Mouse (Mus musculus) left cerebral cortex, adult 18-20 months (tissue): ENCODE results near the gene Ero1lb. TPM values are rescaled to one million over a fixed set of nuclear protein-coding genes. Genes with fewer than 3 reads are reported as not detected.
"Not testable (repeated sequence)": the region's sequence is repeated elsewhere in the genome, so short reads cannot be mapped to it uniquely, and the experiment has no call there.

Source experiments
- DNase-seq, 2 experiments: peaks; one replicate each; pipeline ENCODE4 v3.0.0; 2021 to 2022; ENCODE audit warnings: low spot score in 2 of 2, mixed read lengths in 1 of 2
- total RNA-seq, 2 experiments: library from RNA; stranded (reverse); gene quantifications; 2 replicates each; pipeline ENCODE4 v1.2.3; 2021

The Ero1lb gene
- total RNA-seq, 2 experiments from 2014 or later = 14.1 to 17.0 TPM

DNA sequence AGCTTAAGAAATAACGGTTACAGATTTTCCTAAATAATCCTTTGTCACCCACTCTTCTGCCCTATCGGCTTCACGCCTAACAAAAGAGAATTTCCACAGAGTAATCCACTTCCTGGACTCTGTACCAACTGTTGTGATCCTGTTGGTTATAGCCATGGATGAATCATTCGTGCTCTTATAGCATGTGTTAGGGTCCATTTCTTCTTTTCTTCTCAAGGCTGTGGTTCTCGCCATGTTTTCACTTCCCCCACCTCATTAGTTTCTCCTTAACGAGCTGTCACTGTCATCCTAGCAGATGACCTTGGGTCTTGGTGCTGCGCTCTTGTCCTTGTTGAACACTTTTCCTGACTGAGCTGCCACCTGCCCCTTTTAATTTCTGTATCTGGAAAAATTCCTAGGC is 4.1 kb downstream of the Ero1lb start:
- DNase-seq = no peak

DNA sequence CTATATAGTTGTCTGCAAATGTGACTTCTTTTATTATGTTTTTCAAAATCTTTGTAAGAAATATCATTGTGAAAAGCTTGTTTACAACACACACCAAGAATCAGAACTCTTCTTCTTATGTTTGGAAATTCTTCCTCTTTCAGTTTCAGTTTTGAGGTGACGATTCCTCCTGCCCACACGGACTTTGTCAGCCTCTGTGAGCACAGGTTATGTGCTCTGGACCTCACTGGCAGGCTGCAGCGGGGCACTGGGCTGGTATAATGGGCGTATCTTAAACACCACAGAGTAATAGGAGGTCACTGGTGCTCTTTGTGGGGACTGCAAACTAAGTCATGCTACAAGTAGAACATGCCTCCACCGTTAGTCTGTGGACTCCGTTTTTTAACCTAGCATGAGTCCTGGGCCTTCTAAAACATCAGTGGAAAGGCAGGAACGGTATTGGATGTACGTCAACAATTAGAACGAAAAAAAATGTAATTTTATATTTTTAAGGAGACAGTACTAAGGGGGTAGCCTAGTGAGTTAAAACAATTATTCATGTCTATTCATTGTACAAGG is 9.4 kb downstream of the Ero1lb start:
- DNase-seq = no peak

DNA sequence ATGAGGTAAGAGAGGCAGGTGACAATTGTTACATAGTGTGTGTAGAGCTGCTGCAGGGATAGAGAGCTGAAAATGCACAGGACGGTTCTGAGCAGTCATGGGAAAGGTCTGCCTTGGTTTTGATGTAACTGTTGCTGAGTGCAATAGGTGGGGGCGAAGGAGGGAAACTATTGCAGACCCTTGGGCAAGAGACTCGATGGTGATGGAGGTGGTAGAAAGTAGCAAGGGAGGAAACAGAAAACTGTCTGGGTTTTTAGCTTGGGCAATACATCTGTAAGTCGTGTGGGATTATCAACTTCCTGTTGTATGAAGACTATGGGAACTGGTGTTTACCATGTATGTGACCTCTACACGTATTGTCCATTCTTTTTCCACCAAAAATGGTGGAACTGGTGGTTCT is 12.5 kb downstream of the Ero1lb start:
- no peak for DNase-seq

DNA sequence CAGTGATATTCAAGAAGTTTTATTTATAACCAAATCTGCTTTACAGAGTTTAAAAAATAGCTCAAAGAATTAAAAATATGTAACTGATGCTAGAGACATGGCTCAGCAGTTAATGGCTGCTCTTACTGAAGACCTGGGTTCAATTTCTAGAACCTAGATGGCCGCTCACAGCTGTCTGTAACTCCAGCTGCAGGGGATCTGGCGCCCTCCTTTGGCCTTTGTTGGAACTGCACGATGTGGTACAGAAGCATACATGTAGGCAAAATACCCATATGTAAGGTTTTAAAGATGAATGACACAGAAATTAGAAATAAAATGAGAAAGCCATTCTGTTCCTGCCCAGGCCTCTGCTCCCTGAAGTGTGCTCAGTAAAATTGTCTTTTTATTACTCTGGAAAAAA is 23.3 kb downstream of the Ero1lb start:
- peak; percentile 32 to 56 for DNase-seq

DNA sequence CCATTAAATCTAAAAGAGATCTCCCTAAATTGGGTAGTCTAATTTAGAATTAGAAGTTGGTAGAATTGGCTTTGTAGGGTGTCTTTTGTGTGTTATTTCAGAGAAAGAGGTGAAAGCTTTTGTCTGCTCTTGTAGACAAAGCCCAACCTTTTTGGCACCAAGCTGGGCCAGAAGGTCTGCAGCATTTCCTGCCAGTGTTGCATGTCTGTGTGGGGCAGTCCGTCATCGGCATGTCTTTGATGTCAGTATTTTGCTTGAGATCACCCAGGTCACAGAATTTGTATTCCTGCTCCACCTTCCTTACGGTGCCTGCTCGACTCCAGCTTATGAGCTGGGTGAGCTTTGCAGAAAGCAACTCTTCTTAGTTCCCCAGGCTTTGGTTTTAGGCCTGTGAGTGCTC is 31.4 kb downstream of the Ero1lb start:
- DNase-seq = not testable (repeated sequence)

DNA sequence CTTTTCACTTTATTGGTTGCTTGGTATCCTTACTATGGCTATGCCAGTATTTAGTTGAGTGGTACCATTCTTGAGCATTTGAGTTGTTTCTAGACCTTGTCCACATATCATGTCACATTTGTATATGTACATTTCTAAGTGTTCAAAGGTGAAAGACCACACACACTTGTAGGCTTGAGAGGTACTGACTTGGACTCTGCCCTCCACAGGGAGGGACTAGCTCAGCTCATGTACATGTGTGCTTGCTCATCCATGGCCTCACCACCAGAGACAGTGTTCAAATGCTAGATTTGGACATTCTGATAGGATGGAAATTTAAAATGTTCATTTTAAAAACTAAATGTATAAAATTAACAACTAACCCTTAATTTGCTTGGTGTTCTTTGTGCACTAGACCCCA is 44.5 kb downstream of the Ero1lb start:
- not testable (repeated sequence) for DNase-seq

DNA sequence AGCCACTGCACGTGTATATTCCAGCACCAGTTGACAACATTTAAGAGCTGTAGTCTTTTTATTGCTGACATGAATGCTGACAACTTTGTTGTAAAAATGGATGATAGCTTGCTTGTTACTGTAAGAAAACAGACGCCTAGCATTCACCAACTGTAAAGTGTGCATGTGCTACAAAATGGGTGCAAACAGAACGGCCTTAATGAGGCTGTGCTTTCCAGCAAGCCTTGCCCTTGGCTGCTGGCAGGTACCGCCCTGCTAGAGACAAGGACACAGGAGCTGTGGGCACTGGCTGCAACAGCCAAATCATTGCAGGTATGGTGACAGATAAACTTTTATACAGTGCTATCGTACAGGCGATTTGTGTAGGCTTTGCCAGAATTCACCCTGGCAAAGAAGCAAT is 48.4 kb downstream of the Ero1lb start:
- not testable (repeated sequence) for DNase-seq

DNA sequence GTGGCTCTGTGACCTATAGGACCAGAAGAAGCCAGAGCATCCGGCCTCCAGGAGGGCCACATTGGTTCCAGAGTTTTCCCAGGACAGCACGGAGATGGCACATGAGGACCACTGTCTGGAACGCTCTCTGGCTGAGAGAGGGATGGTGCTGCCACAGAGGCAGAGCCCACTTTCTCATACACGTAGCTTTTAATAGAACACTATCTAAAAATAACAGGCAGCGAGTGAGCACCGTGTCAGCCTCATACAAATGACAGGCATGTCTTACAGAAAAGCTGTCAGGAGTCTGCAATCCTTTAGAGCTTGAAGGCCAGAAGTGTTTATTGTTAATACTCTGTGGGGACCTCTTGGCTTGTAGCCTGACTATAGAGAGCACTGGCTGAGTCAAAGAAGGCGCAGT is 48.9 kb downstream of the Ero1lb start:
- DNase-seq = not testable (repeated sequence)

DNA sequence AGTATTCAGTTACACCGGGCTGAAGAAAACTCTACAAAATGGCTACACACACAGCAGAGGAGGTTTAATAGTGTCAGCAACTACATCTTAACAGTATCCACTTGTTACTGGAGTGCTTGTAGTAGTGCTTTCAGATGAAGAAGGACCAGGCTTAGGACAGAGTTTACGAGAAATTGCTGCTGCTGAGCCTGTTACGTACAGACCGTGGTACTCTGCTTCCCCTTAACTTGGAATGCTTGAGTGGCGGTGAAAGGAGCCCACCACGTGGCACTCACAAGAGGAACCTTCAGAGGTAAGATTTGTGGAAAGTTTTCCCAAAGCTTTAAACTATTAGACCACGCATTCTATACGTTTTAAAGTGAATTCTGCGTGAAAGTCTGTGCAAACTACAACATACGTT is 49.3 kb downstream of the Ero1lb start:
- not testable (repeated sequence) for DNase-seq

DNA sequence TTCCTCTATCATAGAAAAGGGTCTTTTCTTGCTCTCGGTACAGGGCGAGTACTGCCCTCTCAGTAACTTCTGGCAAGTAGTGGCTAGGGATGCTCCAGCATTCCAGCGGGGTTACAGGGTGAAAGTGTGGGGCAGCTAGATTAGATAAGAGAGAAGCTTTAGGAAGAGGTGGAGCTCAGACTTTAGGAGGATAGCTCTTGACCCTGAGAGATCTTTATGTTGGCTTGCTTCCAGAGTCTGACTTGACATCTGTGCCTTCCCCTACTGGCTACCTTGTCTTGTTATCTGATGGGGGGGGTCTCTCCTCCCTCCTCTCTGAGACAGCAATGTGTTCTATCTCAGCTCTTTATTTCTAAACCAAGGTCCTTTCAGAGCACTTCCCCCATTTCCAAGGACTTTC is 50.8 kb downstream of the Ero1lb start:
- not testable (repeated sequence) for DNase-seq

DNA sequence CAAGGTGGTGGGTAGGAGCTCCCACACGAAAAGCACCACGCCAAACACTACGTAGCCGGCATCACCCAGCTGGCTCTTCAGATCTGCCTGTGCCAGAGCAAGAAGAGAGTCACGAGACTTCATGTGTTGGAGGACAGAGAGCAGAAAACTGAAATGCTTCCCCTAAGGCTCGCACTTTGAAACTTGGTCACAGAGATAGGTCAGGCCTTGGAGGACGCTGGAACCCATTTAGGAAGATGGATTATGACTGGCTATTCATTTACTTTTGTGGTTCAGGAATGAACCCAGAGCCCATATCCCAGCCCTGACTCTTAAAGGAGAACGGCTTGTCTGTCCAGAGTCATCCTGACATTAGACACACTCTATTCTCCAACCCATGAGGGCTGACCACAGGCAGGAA is 54.1 kb downstream of the Ero1lb start:
- not testable (repeated sequence) for DNase-seq

DNA sequence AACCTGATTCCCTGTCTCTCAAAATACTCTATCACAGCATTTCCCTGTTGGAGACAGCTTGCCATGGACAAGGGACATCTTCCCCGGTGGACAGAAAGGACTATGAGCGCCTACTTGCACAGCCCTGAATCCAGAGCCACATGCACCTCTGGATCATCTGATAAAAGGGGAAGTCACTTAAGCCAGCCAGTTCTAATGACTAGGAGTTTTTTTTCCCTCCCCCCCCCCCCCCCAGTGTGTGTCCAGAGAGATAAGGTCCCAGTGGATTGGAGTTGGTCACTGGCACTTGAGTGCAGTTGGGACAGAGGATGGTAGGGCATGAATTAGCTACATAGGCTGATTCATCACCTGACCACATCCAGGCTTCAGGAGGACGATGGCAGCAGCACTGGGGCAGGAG is 60.4 kb downstream of the Ero1lb start:
- not testable (repeated sequence) for DNase-seq

DNA sequence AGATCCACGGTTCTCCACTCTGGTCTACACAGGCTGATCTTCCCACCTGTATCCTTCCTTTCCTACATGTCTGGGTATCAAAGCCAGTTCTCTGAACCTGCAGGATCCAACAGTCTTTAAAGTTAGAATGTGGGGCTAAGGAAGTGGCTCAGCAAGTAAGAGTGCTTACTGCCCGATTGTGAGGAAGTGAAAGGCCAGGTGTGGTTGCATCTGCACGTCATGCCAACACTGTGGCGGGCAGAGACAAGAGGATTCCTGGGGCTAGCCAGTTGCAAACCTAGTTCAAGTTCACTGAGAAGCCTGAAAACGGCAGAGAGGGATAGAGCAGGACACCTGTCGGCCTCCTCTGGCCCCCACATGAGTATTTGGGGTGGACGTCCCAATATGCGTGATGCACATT is 62.1 kb downstream of the Ero1lb start:
- DNase-seq = not testable (repeated sequence)

DNA sequence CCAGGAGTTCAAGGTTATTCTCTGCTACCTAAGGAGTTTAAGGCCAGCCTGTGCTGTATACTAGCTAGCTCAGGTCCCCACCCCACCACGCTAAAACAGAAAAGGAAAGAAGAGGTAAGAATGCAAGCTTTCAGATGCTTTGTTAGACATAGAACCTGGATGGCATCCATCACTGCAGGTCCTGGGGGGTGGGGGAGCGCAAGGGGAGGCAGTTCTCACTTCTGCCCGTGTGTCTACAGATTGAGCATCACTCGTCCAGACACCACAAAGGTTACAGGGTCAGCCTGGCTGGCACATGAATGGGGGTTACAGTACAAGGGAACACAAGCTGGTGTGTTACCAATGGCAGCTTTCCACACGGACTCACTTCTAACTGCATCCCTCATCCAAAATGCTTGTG is 62.5 kb downstream of the Ero1lb start:
- not testable (repeated sequence) for DNase-seq

DNA sequence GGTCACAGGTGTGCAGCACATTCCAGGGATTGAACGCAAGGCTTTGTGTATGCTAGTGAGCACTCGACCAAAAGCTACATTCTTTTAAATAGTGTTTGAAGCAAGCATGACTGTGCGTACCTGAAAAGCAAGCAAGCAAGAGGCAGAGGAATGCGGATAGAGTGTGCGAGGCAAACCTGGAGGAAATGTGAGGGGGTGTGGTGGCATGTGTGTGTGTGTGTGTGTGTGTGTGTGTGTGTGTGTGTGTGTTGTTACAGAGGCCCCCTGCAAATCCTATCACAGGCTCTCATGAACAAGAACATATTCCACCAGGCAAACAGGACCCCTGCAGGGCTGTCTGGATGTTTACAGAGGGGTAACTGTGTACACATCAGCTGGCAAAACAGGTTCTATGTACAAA is 64.6 kb downstream of the Ero1lb start:
- not testable (repeated sequence) for DNase-seq

DNA sequence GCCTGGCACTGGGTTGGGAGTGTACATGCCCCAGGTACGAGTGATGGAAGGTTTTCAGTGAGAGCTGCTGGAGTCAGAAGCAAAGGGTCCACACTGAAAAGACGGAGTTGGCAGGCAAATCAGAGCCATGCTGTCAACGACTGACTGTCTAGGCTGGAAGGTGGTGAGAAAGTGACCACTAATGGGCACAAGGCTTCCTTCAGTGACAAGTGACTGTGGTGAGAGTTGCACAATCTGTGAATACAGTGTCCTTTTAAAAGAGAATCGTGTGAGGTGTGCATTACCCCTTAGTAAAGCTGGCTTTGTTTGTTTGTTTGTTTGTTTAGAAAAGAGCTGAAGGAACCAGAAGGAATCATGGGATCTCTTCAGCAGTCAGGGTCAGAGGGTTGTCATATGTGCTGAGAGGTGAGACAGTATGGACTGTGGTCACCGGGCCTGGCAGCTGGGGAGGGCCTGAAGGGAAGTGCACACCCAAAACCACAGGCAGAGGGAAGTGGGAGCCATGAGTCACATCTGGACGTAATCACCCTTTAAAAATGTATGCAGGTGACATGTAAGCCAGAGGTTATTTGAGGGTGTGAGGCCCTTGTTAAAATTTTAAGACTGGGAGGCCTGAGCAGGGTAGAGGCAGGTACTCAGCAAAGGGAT is 69.4 kb downstream of the Ero1lb start:
- DNase-seq = not testable (repeated sequence)

DNA sequence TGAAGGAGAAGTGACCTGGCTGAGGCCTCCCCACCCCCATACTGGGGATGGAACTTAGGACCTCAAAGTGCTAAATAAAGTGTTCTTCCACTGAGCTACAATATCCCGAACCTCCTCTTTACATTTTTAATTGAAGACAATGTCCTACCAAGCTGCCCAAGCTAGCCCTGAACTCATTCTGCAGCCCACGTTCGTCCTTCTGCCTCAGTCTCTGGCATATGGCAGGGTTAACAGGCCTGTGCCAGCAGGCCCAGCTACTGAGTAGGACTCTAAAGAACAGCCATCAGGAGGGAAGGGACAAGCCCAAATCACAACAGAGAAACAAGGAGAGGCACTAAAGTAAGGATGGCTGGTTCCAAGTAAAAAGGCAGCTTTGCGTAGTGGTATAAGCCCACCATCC is 77.1 kb downstream of the Ero1lb start:
- not testable (repeated sequence) for DNase-seq

DNA sequence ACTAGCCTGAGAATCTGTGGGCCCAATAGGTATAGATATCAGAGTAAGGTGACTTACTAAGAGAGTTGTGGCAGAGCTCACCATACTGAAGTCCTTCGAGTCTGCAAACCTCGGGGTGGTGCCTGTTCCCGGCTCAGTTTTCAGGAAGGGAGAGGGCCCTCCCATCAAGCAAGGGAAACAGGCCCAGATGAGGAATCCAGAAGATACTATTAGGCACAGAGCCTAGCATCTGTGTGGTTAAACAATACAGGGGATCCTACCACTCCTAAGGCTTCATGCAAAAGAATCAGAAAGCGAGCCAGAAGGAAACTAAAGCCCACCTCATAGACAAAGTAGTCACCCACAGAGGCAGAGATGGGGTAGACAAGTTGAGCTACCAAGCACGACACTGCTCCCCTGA is 81.0 kb downstream of the Ero1lb start:
- DNase-seq = not testable (repeated sequence)

DNA sequence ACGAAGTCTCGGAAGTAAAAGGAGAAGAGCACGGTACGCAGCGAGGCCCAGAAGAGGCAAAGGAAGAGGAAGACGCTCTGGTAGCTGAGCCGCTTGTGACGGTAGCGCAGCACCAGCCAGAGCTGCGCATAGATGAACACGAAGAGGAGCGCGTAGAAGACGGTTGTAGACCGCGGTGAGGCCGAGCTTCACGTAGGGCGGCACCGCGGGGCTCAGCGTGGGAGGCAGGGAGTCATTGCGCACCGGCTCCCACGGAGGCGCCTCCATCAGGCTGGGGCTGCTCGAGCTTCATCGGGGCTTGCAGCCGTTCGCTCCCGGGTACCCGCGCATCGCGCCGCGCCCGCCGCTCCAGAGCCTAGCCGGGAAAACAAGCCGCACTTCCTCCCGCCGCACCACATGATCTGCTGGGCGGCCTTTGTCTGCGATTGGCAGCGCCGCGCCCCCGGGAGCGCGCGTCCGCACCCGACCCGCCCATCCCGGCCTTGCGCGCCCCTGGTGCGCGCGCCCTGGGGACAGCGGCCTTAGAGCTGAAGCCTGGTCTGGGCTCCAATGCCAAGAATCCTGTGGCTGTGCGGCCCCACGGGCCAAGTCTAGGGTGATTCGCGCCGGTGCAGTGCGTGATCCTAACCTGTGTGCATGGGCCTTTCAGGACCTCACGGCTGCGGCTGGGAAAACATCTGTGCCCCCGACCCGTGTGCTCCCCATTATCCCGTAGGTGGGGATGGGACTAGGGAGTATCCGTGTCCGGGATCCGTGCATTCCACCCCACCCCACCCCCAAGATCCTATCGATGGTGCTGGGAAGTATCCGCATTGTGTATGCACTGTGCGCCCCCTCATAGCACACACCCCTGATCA is 84.6 kb downstream of the Ero1lb start:
- peak; percentile 59 to 79 for DNase-seq

DNA sequence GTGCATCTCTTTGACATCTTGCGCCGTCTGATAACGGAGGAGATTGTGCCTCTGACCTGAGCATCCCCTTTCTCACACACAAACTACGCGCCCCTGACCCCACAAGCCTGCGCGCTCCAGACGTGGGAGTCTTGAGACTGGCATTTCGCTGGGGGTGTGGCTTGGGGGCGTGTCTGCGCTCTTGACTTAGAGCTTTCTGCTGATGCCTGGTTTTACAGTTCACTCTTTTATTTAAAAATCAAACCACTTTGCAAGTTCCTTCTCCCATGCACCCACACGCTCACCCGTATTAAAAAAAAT is 85.2 kb downstream of the Ero1lb start:
- DNase-seq = peak; percentile 42 to 53
